Mouse (Mus musculus) olfactory bulb, adult 2 months (tissue): Measurements from ENCODE around the gene Atad3a.

Source experiments
- CTCF ChIP-seq: fragments of 200-500 bp; IDR thresholded peaks from 2 replicates; pipeline ENCODE4 v1.5.1; 2012; ENCODE audit warnings: low read depth, mild to moderate bottlenecking, low read length, moderate library complexity; ENCODE audit not compliant: insufficient read depth
- POLR2A ChIP-seq: fragments of 200-500 bp; IDR thresholded peaks from 2 replicates; pipeline ENCODE4 v1.6.1; 2012; ENCODE audit warnings: mild to moderate bottlenecking, low read depth, low read length, moderate library complexity; ENCODE audit not compliant: insufficient read depth

- TF ChIP-seq CTCF (no peak), POLR2A (no peak)
These were observed 60.5 kb downstream of the Atad3a start for GRCm38 (mm10) chr4:155700425-155700824.
